33 mouse cellular contexts compared by ENCODE assay signal in the genomic region with DNA sequence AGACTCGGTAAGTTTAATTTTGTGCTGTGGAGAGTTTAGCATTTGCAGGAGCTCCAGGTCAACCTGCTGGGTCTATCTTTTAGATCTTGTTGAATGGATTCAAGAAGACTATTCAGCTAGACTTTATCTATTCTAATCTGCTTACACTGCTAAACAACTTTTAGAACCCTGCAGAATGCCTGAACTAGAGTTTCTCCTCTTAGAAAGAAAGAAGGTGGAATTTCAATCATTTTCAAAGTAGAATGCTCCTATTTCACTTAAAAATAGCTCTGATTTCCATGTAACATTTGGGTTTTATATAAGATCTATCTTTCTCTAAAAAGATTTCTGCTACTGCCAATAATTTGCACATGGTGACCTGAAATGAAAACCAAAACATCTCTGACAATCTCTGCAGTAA.
"Had no signal": no experiment of that assay in that cellular context is flagged by ENCODE, and none has a peak within 500 bp of the region (broad histone marks: within the 10 kb centered on the region; RNA-seq: fewer than 3 reads in every experiment).

No protein-coding gene starts in this region.

- DNase-seq: heart, postnatal 10 days; heart, postnatal 14 days; heart, postnatal 36 days; heart, postnatal 4 days; kidney, adult 11 months; kidney, adult 18-20 months; kidney, adult 2 months; kidney, adult 8-10 months; kidney, adult 9 months; kidney, postnatal 10 days; kidney, postnatal 14 days; kidney, postnatal 25 days; kidney, postnatal 36 days; kidney, postnatal 4 days; layer of hippocampus, adult 9-11 months; layer of hippocampus, postnatal 36 days had no signal

- H3K4me3 ChIP-seq: heart, embryonic 12.5 days; heart, embryonic 13.5 days; heart, embryonic 15.5 days; hindbrain, embryonic 10.5 days; hindbrain, embryonic 12.5 days; hindbrain, embryonic 13.5 days; hindbrain, embryonic 15.5 days; intestine, embryonic 15.5 days; kidney, embryonic 15.5 days; layer of hippocampus, adult 2 months had no signal

- ATAC-seq: hindbrain, embryonic 16.5 days; hindbrain, postnatal 0 days; inflammation-experienced regulatory T-cells, adult 6 months; intestine, embryonic 15.5 days; intestine, embryonic 16.5 days; intestine, postnatal 0 days had no signal

- H3K27ac ChIP-seq: heart, embryonic 13.5 days; heart, embryonic 15.5 days; hindbrain, embryonic 10.5 days; hindbrain, embryonic 12.5 days; hindbrain, embryonic 13.5 days; hindbrain, embryonic 14.5 days; hindbrain, embryonic 15.5 days; hindbrain, postnatal 0 days; intestine, embryonic 15.5 days; kidney, embryonic 15.5 days; kidney, postnatal 0 days; layer of hippocampus, adult 2 months had no signal
